Mouse (Mus musculus) right cerebral cortex, adult 2 months (tissue): ENCODE data around the gene Tmem189.

Source experiments
- DNase-seq, 2 experiments: peaks; one replicate each; pipeline ENCODE4 v3.0.0; 2021 to 2022; ENCODE audit warnings: low spot score in 2 of 2

The Tmem189 gene

GRCm38 (mm10) chr2:167689501-167690218, at the start of gene Tmem189:
Gene Tmem189, minus strand, starts transcription at chr2:167689822.
- peak; percentile 61 to 63 for DNase-seq

- no peak for DNase-seq
Measured at GRCm38 (mm10) chr2:167739030-167739429, 49.4 kb upstream of the Tmem189 start.

GRCm38 (mm10) chr2:167734861-167735260, 45.2 kb upstream of the Tmem189 start:
- no peak for DNase-seq

- no peak for DNase-seq
Measured at GRCm38 (mm10) chr2:167731149-167731548, 41.5 kb upstream of the Tmem189 start.

GRCm38 (mm10) chr2:167730036-167730435, 40.4 kb upstream of the Tmem189 start:
- no peak for DNase-seq

GRCm38 (mm10) chr2:167727161-167727560, 37.5 kb upstream of the Tmem189 start:
- DNase-seq: peak; percentile 21 to 56

GRCm38 (mm10) chr2:167725879-167726278, 36.3 kb upstream of the Tmem189 start:
- no peak for DNase-seq

GRCm38 (mm10) chr2:167723589-167724206, 34.1 kb upstream of the Tmem189 start:
- no peak for DNase-seq

GRCm38 (mm10) chr2:167722538-167722937, 32.9 kb upstream of the Tmem189 start:
- DNase-seq: no peak

GRCm38 (mm10) chr2:167721159-167721882, 31.7 kb upstream of the Tmem189 start:
- DNase-seq: no peak

- no peak for DNase-seq
Measured at GRCm38 (mm10) chr2:167719520-167719919, 29.9 kb upstream of the Tmem189 start.

- DNase-seq: no peak
Measured at GRCm38 (mm10) chr2:167717208-167717607, 27.6 kb upstream of the Tmem189 start.

- peak; percentile 27 to 53 for DNase-seq
Measured at GRCm38 (mm10) chr2:167715008-167715407, 25.4 kb upstream of the Tmem189 start.

- no peak for DNase-seq
Measured at GRCm38 (mm10) chr2:167714298-167714697, 24.7 kb upstream of the Tmem189 start.

GRCm38 (mm10) chr2:167712872-167713821, 23.5 kb upstream of the Tmem189 start:
- no peak for DNase-seq

- DNase-seq: no peak
Measured at GRCm38 (mm10) chr2:167710574-167710973, 21.0 kb upstream of the Tmem189 start.

GRCm38 (mm10) chr2:167709969-167710368, 20.3 kb upstream of the Tmem189 start:
- no peak for DNase-seq

- DNase-seq: no peak
Measured at GRCm38 (mm10) chr2:167708373-167708772, 18.8 kb upstream of the Tmem189 start.

GRCm38 (mm10) chr2:167706183-167706939, 16.7 kb upstream of the Tmem189 start:
- DNase-seq: no peak

- DNase-seq: no peak
Measured at GRCm38 (mm10) chr2:167704409-167704808, 14.8 kb upstream of the Tmem189 start.

- DNase-seq: no peak
Measured at GRCm38 (mm10) chr2:167702126-167702525, 12.5 kb upstream of the Tmem189 start.
